Mouse (Mus musculus) adrenal gland, adult (tissue): ENCODE results near the gene Cops8.
A peak's percentile ranks its signal among the peaks of the same experiment; 100 is the strongest.

Experiments
- DNase-seq, 2 experiments: peaks; one replicate each; pipeline ENCODE4 v3.0.0; 2022 to 2023; ENCODE audit warnings: low spot score in 1 of 2; ENCODE audit not compliant: inconsistent age in 2 of 2

Gene Cops8

GRCm38 (mm10) chr1:90650781-90651437 lies 48.1 kb downstream of the Cops8 start:
- DNase-seq = peak; percentile 61 to 89

- DNase-seq = peak; percentile 26 to 68
Observed at GRCm38 (mm10) chr1:90651781-90652180, 49.0 kb downstream of the Cops8 start.

- DNase-seq = peak; percentile 38 to 60
Observed at GRCm38 (mm10) chr1:90652553-90652952, 49.8 kb downstream of the Cops8 start.

GRCm38 (mm10) chr1:90656492-90657245 lies 53.9 kb downstream of the Cops8 start:
- DNase-seq = no peak

GRCm38 (mm10) chr1:90657292-90658050 lies 54.7 kb downstream of the Cops8 start:
- DNase-seq = no peak

GRCm38 (mm10) chr1:90658581-90658980 lies 55.8 kb downstream of the Cops8 start:
- DNase-seq = no peak

- DNase-seq = no peak
Observed at GRCm38 (mm10) chr1:90660150-90660549, 57.4 kb downstream of the Cops8 start.

GRCm38 (mm10) chr1:90662491-90662890 lies 59.7 kb downstream of the Cops8 start:
- no peak for DNase-seq
